Mouse (Mus musculus) small intestine, adult 2 months (tissue): ENCODE results near the gene Map4.

Experiments
- CTCF ChIP-seq: fragments of 200-500 bp; IDR thresholded peaks from 2 replicates; pipeline ENCODE4 v1.5.1; 2012; ENCODE audit warnings: low read depth, mild to moderate bottlenecking, control low read depth, inconsistent platforms, low read length, moderate library complexity, mixed read lengths; ENCODE audit not compliant: insufficient replicate concordance, insufficient read length; ENCODE audit errors: extremely low read depth
- POLR2A ChIP-seq: fragments of 200-500 bp; IDR thresholded peaks from 2 replicates; pipeline ENCODE4 v1.6.1; 2012; ENCODE audit warnings: low read depth, mild to moderate bottlenecking, control low read depth, inconsistent platforms, low read length, moderate library complexity

- no peak for TF ChIP-seq CTCF
- no peak for TF ChIP-seq POLR2A
These were observed 17.3 kb downstream of the Map4 start for GRCm38 (mm10) chr9:109948546-109948945.
